Mouse (Mus musculus): ENCODE measurements around the gene Mdm2.

The Mdm2 gene

GRCm38 (mm10) chr10:117680868-117681513 lies 29.6 kb downstream of the Mdm2 start:
- DNase-seq = no peak

- DNase-seq = no peak
Measured at GRCm38 (mm10) chr10:117679963-117680473, 30.5 kb downstream of the Mdm2 start.

- DNase-seq = no peak
Measured at GRCm38 (mm10) chr10:117679029-117679686, 31.4 kb downstream of the Mdm2 start.

GRCm38 (mm10) chr10:117678357-117678756 lies 32.2 kb downstream of the Mdm2 start:
- DNase-seq = no peak

GRCm38 (mm10) chr10:117677494-117678236 lies 32.9 kb downstream of the Mdm2 start:
- DNase-seq = no peak

GRCm38 (mm10) chr10:117676644-117677313 lies 33.8 kb downstream of the Mdm2 start:
- DNase-seq = peak; percentile 38

- peak; percentile 49 for DNase-seq
Measured at GRCm38 (mm10) chr10:117676036-117676643, 34.4 kb downstream of the Mdm2 start.

- DNase-seq = peak; percentile 89
Measured at GRCm38 (mm10) chr10:117675096-117676035, 35.2 kb downstream of the Mdm2 start.

GRCm38 (mm10) chr10:117674359-117675019 lies 36.1 kb downstream of the Mdm2 start:
- no peak for DNase-seq

GRCm38 (mm10) chr10:117673913-117674312 lies 36.6 kb downstream of the Mdm2 start:
- no peak for DNase-seq

GRCm38 (mm10) chr10:117672693-117673092 lies 37.9 kb downstream of the Mdm2 start:
- DNase-seq = peak; percentile 38

- DNase-seq = no peak
Measured at GRCm38 (mm10) chr10:117671930-117672666, 38.5 kb downstream of the Mdm2 start.

- DNase-seq = no peak
Measured at GRCm38 (mm10) chr10:117671266-117671665, 39.3 kb downstream of the Mdm2 start.

- no peak for DNase-seq
Measured at GRCm38 (mm10) chr10:117670791-117671190, 39.8 kb downstream of the Mdm2 start.

GRCm38 (mm10) chr10:117670092-117670491 lies 40.5 kb downstream of the Mdm2 start:
- no peak for DNase-seq

- no peak for DNase-seq
Measured at GRCm38 (mm10) chr10:117669449-117670090, 41.0 kb downstream of the Mdm2 start.

GRCm38 (mm10) chr10:117668546-117669300 lies 41.8 kb downstream of the Mdm2 start:
- DNase-seq = no peak

- DNase-seq = no peak
Measured at GRCm38 (mm10) chr10:117667663-117668507, 42.7 kb downstream of the Mdm2 start.

All from right cerebral cortex, postnatal 4 days (tissue).